Mouse (Mus musculus): ENCODE data around the gene Col19a1.

Gene Col19a1

GRCm38 (mm10) chr1:24367570-24368517, 219.4 kb downstream of the Col19a1 start:
- no peaks in the 10 kb centered on the region for H3K9me3 ChIP-seq (ENCODE audit: low read length)
- no peaks in the 10 kb centered on the region for H3K27me3 ChIP-seq (ENCODE audit: insufficient read depth, low read length)
- H3K36me3 ChIP-seq (ENCODE audit: insufficient read depth, low read length), result no peaks in the 10 kb centered on the region
- peaks cover 6% of the 10 kb centered on the region for H3K4me1 ChIP-seq (replicated peaks; ENCODE audit: low read depth, low read length)
- TF ChIP-seq POU5F1 (IDR thresholded peaks at IDR 0.05; ENCODE audit: borderline replicate concordance, low read length) (no peak), NANOG (IDR thresholded peaks at IDR 0.05; ENCODE audit: borderline replicate concordance, low read length) (no peak), CTCF (conservative IDR thresholded peaks at IDR 0.05; ENCODE audit: low read length) (peak; percentile 65)
- H3K4me3 ChIP-seq (replicated peaks; ENCODE audit: low read length), result no peak overlapping the region

GRCm38 (mm10) chr1:24364775-24365174, 222.5 kb downstream of the Col19a1 start:
- H3K4me3 ChIP-seq (replicated peaks; ENCODE audit: low read length), result no peak overlapping the region
- no peaks in the 10 kb centered on the region for H3K4me1 ChIP-seq (replicated peaks; ENCODE audit: low read depth, low read length)
- no peaks in the 10 kb centered on the region for H3K9me3 ChIP-seq (ENCODE audit: low read length)
- H3K27me3 ChIP-seq (ENCODE audit: insufficient read depth, low read length), result no peaks in the 10 kb centered on the region
- no peak for TF ChIP-seq POU5F1 (IDR thresholded peaks at IDR 0.05; ENCODE audit: borderline replicate concordance, low read length)
- no peak for TF ChIP-seq CTCF (conservative IDR thresholded peaks at IDR 0.05; ENCODE audit: low read length)
- no peak for TF ChIP-seq NANOG (IDR thresholded peaks at IDR 0.05; ENCODE audit: borderline replicate concordance, low read length)
- no peaks in the 10 kb centered on the region for H3K36me3 ChIP-seq (ENCODE audit: insufficient read depth, low read length)

GRCm38 (mm10) chr1:24361990-24362635, 225.2 kb downstream of the Col19a1 start:
- H3K4me3 ChIP-seq (replicated peaks; ENCODE audit: low read length), result no peak overlapping the region
- H3K9me3 ChIP-seq (ENCODE audit: low read length), result no peaks in the 10 kb centered on the region
- H3K27me3 ChIP-seq (ENCODE audit: insufficient read depth, low read length), result no peaks in the 10 kb centered on the region
- H3K4me1 ChIP-seq (replicated peaks; ENCODE audit: low read depth, low read length), result no peaks in the 10 kb centered on the region
- TF ChIP-seq POU5F1 (IDR thresholded peaks at IDR 0.05; ENCODE audit: borderline replicate concordance, low read length) (no peak), NANOG (IDR thresholded peaks at IDR 0.05; ENCODE audit: borderline replicate concordance, low read length) (no peak), CTCF (conservative IDR thresholded peaks at IDR 0.05; ENCODE audit: low read length) (no peak)
- no peaks in the 10 kb centered on the region for H3K36me3 ChIP-seq (ENCODE audit: insufficient read depth, low read length)

- no peaks in the 10 kb centered on the region; the same call in 1 of the 2 replicates for H3K4me1 ChIP-seq (replicated peaks; ENCODE audit: low read depth, low read length)
- no peak for TF ChIP-seq CTCF (conservative IDR thresholded peaks at IDR 0.05; ENCODE audit: low read length)
- TF ChIP-seq POU5F1 (IDR thresholded peaks at IDR 0.05; ENCODE audit: borderline replicate concordance, low read length), result no peak
These were observed 237.6 kb downstream of the Col19a1 start for GRCm38 (mm10) chr1:24349462-24350217.

GRCm38 (mm10) chr1:24347621-24348160, 239.6 kb downstream of the Col19a1 start:
- TF ChIP-seq POU5F1 (IDR thresholded peaks at IDR 0.05; ENCODE audit: borderline replicate concordance, low read length) (no peak), CTCF (conservative IDR thresholded peaks at IDR 0.05; ENCODE audit: low read length) (no peak), NANOG (IDR thresholded peaks at IDR 0.05; ENCODE audit: borderline replicate concordance, low read length) (no peak)
- no peaks in the 10 kb centered on the region; the same call in 1 of the 2 replicates for H3K4me1 ChIP-seq (replicated peaks; ENCODE audit: low read depth, low read length)
- peaks cover 9% of the 10 kb centered on the region; the same call in 1 of the 2 replicates for H3K9me3 ChIP-seq (ENCODE audit: low read length)
- no peak overlapping the region for H3K4me3 ChIP-seq (replicated peaks; ENCODE audit: low read length)
- no peaks in the 10 kb centered on the region for H3K27me3 ChIP-seq (ENCODE audit: insufficient read depth, low read length)
- no peaks in the 10 kb centered on the region for H3K36me3 ChIP-seq (ENCODE audit: insufficient read depth, low read length)

More at GRCm38 (mm10) chr1:24349462-24350217, 237.6 kb downstream of the Col19a1 start:
- H3K27me3 ChIP-seq (ENCODE audit: insufficient read depth, low read length), result no peaks in the 10 kb centered on the region
- H3K9me3 ChIP-seq (ENCODE audit: low read length), result peaks cover 9% of the 10 kb centered on the region; the same call in 1 of the 2 replicates
- no peak overlapping the region for H3K4me3 ChIP-seq (replicated peaks; ENCODE audit: low read length)
- no peaks in the 10 kb centered on the region for H3K36me3 ChIP-seq (ENCODE audit: insufficient read depth, low read length)

- Histone ChIP-seq H3K36me3 (ENCODE audit: insufficient read depth, low read length) (no peaks in the 10 kb centered on the region), H3K4me1 (replicated peaks; ENCODE audit: low read depth, low read length) (no peaks in the 10 kb centered on the region), H3K27me3 (ENCODE audit: insufficient read depth, low read length) (no peaks in the 10 kb centered on the region), H3K4me3 (replicated peaks; ENCODE audit: low read length) (no peak overlapping the region), H3K9me3 (ENCODE audit: low read length) (no peaks in the 10 kb centered on the region)
- TF ChIP-seq POU5F1 (IDR thresholded peaks at IDR 0.05; ENCODE audit: borderline replicate concordance, low read length), result no peak
- TF ChIP-seq CTCF (conservative IDR thresholded peaks at IDR 0.05; ENCODE audit: low read length), result peak; percentile 40
- no peak for TF ChIP-seq NANOG (IDR thresholded peaks at IDR 0.05; ENCODE audit: borderline replicate concordance, low read length)
These were observed 249.6 kb downstream of the Col19a1 start for GRCm38 (mm10) chr1:24337556-24338275.

GRCm38 (mm10) chr1:24336051-24336450, 251.2 kb downstream of the Col19a1 start:
- no peaks in the 10 kb centered on the region for H3K27me3 ChIP-seq (ENCODE audit: insufficient read depth, low read length)
- no peaks in the 10 kb centered on the region for H3K36me3 ChIP-seq (ENCODE audit: insufficient read depth, low read length)
- no peaks in the 10 kb centered on the region for H3K4me1 ChIP-seq (replicated peaks; ENCODE audit: low read depth, low read length)
- no peaks in the 10 kb centered on the region for H3K9me3 ChIP-seq (ENCODE audit: low read length)
- TF ChIP-seq POU5F1 (IDR thresholded peaks at IDR 0.05; ENCODE audit: borderline replicate concordance, low read length) (no peak), NANOG (IDR thresholded peaks at IDR 0.05; ENCODE audit: borderline replicate concordance, low read length) (no peak), CTCF (conservative IDR thresholded peaks at IDR 0.05; ENCODE audit: low read length) (no peak)
- no peak overlapping the region for H3K4me3 ChIP-seq (replicated peaks; ENCODE audit: low read length)

Measured in E14TG2a.4 (cell line).